Mouse (Mus musculus): ENCODE measurements at regions not wholly inside any gene's neighbourhood (a gene's known extent, or its start where the extent isn't known, plus 50 kb on each side); places are given as distances from the start of the nearest gene placed in this dataset.

- DNase-seq: peak; percentile 48 to 73
Measured at GRCm38 (mm10) chr4:84108592-84108991, 566.5 kb downstream of the Bnc2 start.

GRCm38 (mm10) chr4:84109771-84110503 lies 565.1 kb downstream of the Bnc2 start:
- peak; percentile 43 to 52 for DNase-seq

GRCm38 (mm10) chr4:84114162-84115040 lies 560.7 kb downstream of the Bnc2 start:
- DNase-seq: peak in 1 of 2 experiments; percentile 16

GRCm38 (mm10) chr4:84118284-84118919 lies 556.7 kb downstream of the Bnc2 start:
- no peak for DNase-seq

- DNase-seq: no peak
Measured at GRCm38 (mm10) chr4:84119616-84120015, 555.5 kb downstream of the Bnc2 start.

- DNase-seq: no peak
Measured at GRCm38 (mm10) chr4:84120330-84120729, 554.7 kb downstream of the Bnc2 start.

- DNase-seq: no peak
Measured at GRCm38 (mm10) chr4:84121442-84121841, 553.6 kb downstream of the Bnc2 start.

GRCm38 (mm10) chr4:84126400-84126799 lies 548.7 kb downstream of the Bnc2 start:
- DNase-seq: no peak

- no peak for DNase-seq
Measured at GRCm38 (mm10) chr4:84127380-84127779, 547.7 kb downstream of the Bnc2 start.

- no peak for DNase-seq
Measured at GRCm38 (mm10) chr4:84130840-84131547, 544.1 kb downstream of the Bnc2 start.

- no peak for DNase-seq
Measured at GRCm38 (mm10) chr4:84135740-84136139, 539.3 kb downstream of the Bnc2 start.

GRCm38 (mm10) chr4:84137171-84137919 lies 537.7 kb downstream of the Bnc2 start:
- DNase-seq: no peak

GRCm38 (mm10) chr4:84149149-84150050 lies 525.7 kb downstream of the Bnc2 start:
- DNase-seq: peak; percentile 58 to 73

GRCm38 (mm10) chr4:84150698-84151097 lies 524.4 kb downstream of the Bnc2 start:
- DNase-seq: no peak

- DNase-seq: no peak
Measured at GRCm38 (mm10) chr4:84151247-84151646, 523.8 kb downstream of the Bnc2 start.

GRCm38 (mm10) chr4:84151971-84152450 lies 523.1 kb downstream of the Bnc2 start:
- DNase-seq: no peak

GRCm38 (mm10) chr4:84153571-84153970 lies 521.5 kb downstream of the Bnc2 start:
- DNase-seq: no peak

GRCm38 (mm10) chr4:84157911-84158647 lies 517.0 kb downstream of the Bnc2 start:
- no peak for DNase-seq

GRCm38 (mm10) chr4:84163362-84163761 lies 511.7 kb downstream of the Bnc2 start:
- no peak for DNase-seq

- no peak for DNase-seq
Measured at GRCm38 (mm10) chr4:84165256-84165655, 509.8 kb downstream of the Bnc2 start.
